Mouse (Mus musculus) mesoderm, embryonic 11.5 days (tissue): ENCODE measurements at regions not wholly inside any gene's neighbourhood (a gene's known extent, or its start where the extent isn't known, plus 50 kb on each side); places are given as distances from the start of the nearest gene placed in this dataset.
A peak's percentile ranks its signal among the peaks of the same experiment; 100 is the strongest.
"Not testable (repeated sequence)": the region's sequence is repeated elsewhere in the genome, so short reads cannot be mapped to it uniquely, and the experiment has no call there.

Experiments used
- DNase-seq: peaks from one replicate; pipeline ENCODE4 v3.0.0-alpha.2; 2012; ENCODE audit warnings: low read depth, low spot score

- DNase-seq, result no peak
Observed at GRCm38 (mm10) chr3:152040751-152041150, 125.3 kb downstream of the Gipc2 start.

- DNase-seq, result not testable (repeated sequence)
Observed at GRCm38 (mm10) chr3:152036819-152037218, 129.2 kb downstream of the Gipc2 start.

GRCm38 (mm10) chr3:152035416-152035815 is 130.6 kb downstream of the Gipc2 start:
- DNase-seq, result no peak

GRCm38 (mm10) chr3:152034686-152035085 is 131.3 kb downstream of the Gipc2 start:
- DNase-seq, result no peak

GRCm38 (mm10) chr3:152034221-152034620 is 131.8 kb downstream of the Gipc2 start:
- DNase-seq, result no peak

GRCm38 (mm10) chr3:152032663-152033318 is 133.2 kb downstream of the Gipc2 start:
- DNase-seq, result no peak

- DNase-seq, result no peak
Observed at GRCm38 (mm10) chr3:152028695-152029094, 137.3 kb downstream of the Gipc2 start.

GRCm38 (mm10) chr3:152026034-152026433 is 140.0 kb downstream of the Gipc2 start:
- no peak for DNase-seq

- DNase-seq, result peak; percentile 10
Observed at GRCm38 (mm10) chr3:152025122-152025521, 140.9 kb downstream of the Gipc2 start.

GRCm38 (mm10) chr3:152006747-152007146 is 159.3 kb downstream of the Gipc2 start:
- no peak for DNase-seq

GRCm38 (mm10) chr3:152005366-152006025 is 160.5 kb downstream of the Gipc2 start:
- no peak for DNase-seq

GRCm38 (mm10) chr3:152004411-152004955 is 161.5 kb downstream of the Gipc2 start:
- no peak for DNase-seq

- no peak for DNase-seq
Observed at GRCm38 (mm10) chr3:151997534-151998107, 160.2 kb upstream of the Ptgfr start.

- no peak for DNase-seq
Observed at GRCm38 (mm10) chr3:151997111-151997510, 159.7 kb upstream of the Ptgfr start.

- no peak for DNase-seq
Observed at GRCm38 (mm10) chr3:151988221-151988620, 150.8 kb upstream of the Ptgfr start.

GRCm38 (mm10) chr3:151978136-151978535 is 140.7 kb upstream of the Ptgfr start:
- no peak for DNase-seq

- DNase-seq, result no peak
Observed at GRCm38 (mm10) chr3:151977651-151978050, 140.2 kb upstream of the Ptgfr start.

- no peak for DNase-seq
Observed at GRCm38 (mm10) chr3:151949865-151950264, 112.4 kb upstream of the Ptgfr start.

GRCm38 (mm10) chr3:151948015-151948645 is 110.7 kb upstream of the Ptgfr start:
- DNase-seq, result no peak

GRCm38 (mm10) chr3:151945916-151946315 is 108.5 kb upstream of the Ptgfr start:
- no peak for DNase-seq

- peak; percentile 11 for DNase-seq
Observed at GRCm38 (mm10) chr3:151943542-151943941, 106.1 kb upstream of the Ptgfr start.

- DNase-seq, result no peak
Observed at GRCm38 (mm10) chr3:151938472-151939029, 101.1 kb upstream of the Ptgfr start.
